Mouse (Mus musculus) heart, adult 2 months (tissue): ENCODE results near the gene Pcsk5.

Experiments used
- EP300 ChIP-seq: fragments of 200-500 bp; IDR thresholded peaks from 2 replicates; pipeline ENCODE4 v1.6.1; 2011; ENCODE audit warnings: low read depth, low read length, control low read depth; ENCODE audit not compliant: insufficient read depth
- POLR2A ChIP-seq: fragments of 200-500 bp; IDR thresholded peaks from 2 replicates; pipeline ENCODE4 v1.6.1; 2011; ENCODE audit warnings: mild to moderate bottlenecking, low read depth, low read length, control low read depth; ENCODE audit not compliant: insufficient read depth

DNA sequence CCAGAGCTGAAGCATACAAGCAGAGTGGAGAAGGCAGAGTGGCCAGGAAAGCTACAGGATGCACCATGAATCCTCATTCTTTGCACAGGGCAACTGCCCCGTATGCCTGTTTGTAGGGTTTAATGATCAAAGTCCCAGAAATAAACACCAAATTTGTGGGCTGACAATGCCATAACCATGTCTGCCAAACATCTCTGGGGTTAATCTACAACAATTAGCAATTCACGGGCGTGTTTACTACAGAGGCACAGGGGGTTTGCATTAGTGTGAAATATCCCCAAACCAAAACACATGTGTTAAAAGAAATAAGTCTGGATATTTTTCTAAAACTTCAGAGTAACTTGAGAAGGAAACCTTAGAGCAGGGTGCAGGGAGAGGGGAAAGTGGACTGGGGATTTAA lies 178.1 kb downstream of the Pcsk5 start:
- TF ChIP-seq POLR2A: no peak
- no peak for TF ChIP-seq EP300
